Comparison of ENCODE assay signal across 8 mouse cellular contexts in the genomic region with DNA sequence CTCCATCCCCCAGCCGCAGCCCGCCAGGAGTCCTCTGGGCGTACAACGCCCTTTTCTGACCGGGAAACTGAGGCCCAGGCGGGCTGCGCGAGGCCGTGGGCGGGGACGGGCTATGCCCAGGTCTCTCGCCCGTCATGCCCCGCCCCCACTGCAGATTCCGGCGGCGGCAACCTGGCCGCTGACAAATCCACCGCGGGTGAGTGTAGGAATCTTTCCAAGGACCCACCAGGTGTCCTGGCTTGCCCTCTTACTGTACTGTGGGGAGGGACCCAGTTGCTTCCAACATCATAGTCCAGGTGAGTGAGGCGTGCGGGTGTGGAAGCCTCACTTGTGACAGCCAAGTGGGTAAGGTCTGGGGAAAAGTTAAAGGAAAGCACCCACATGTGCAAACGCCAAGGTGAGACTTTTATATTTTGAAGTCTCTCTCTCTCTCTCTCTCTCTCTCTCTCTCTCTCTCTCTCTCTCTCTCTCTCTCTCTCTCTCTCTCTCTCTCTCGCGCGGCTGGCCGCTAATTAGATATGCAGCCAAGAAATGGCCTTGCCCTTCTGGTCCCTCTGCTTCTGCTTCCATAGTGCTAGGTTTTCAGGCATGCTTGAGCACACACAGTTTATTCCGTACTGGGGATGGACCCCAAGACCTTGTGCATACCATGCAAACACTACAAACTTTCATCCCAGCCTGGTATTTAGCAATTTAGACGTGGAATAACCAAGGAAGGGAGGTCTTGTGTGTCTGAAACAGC. TPM values are rescaled to one million over a fixed set of nuclear protein-coding genes. Genes with fewer than 3 reads are reported as not detected.
DNase-seq lines count a peak whose midpoint lies in the region; ATAC-seq and TF ChIP-seq lines count a peak whose summit lies in the region.
"Had no signal": no experiment of that assay in that cellular context is flagged by ENCODE, and none has a peak within 500 bp of the region (broad histone marks: within the 10 kb centered on the region; RNA-seq: fewer than 3 reads in every experiment).

No protein-coding gene starts in this region.

- H3K27ac ChIP-seq in bone marrow, adult 2 months (ENCODE audit: control insufficient read depth, insufficient read depth, low read depth, low read length, poor library complexity) = peak overlapping the region; percentile 67
- peak overlapping the region; percentile 82 for H3K27ac ChIP-seq in embryonic fibroblast, embryonic 13.5 days (ENCODE audit: insufficient read depth, low read length)
- H3K27ac ChIP-seq in small intestine, adult 2 months (ENCODE audit: insufficient read depth, low read depth, low read length) = peak overlapping the region; percentile 85

- no peak for TF ChIP-seq POLR2A in bone marrow, adult 2 months (IDR thresholded peaks at IDR 0.05; ENCODE audit: borderline replicate concordance, control insufficient read depth, low read depth, low read length)
- no peak for TF ChIP-seq POLR2A in embryonic fibroblast, embryonic 13.5 days (IDR thresholded peaks at IDR 0.05; ENCODE audit: low read depth, low read length)
- no peak for TF ChIP-seq POLR2A in small intestine, adult 2 months (IDR thresholded peaks at IDR 0.05; ENCODE audit: low read depth, low read length)

- peak overlapping the region; percentile 87 for H3K4me3 ChIP-seq in G1E (ENCODE audit: low read depth, low read length)
- peak overlapping the region; percentile 82 for H3K4me3 ChIP-seq in bone marrow, adult 2 months (replicated peaks; ENCODE audit: control insufficient read depth, low read depth, low read length)
- H3K4me3 ChIP-seq in embryonic fibroblast, embryonic 13.5 days (ENCODE audit: insufficient read depth, low read length) = peak overlapping the region; percentile 72
- peak overlapping the region; percentile 79 for H3K4me3 ChIP-seq in small intestine, adult 2 months (ENCODE audit: low read depth, low read length)

- intact Hi-C loops in heart, postnatal 14 days (cut with DNase I) = loop anchor here (2.0 kb wide), 1 partner anchor 15 kb away; no protein-coding TSS in a partner anchor

- no peak for TF ChIP-seq CTCF in G1E (IDR thresholded peaks at IDR 0.05; ENCODE audit: low read depth, low read length)
- no peak for TF ChIP-seq CTCF in bone marrow, adult 2 months (IDR thresholded peaks at IDR 0.05; ENCODE audit: control insufficient read depth, insufficient read depth, low read length)
- TF ChIP-seq CTCF in embryonic fibroblast, embryonic 13.5 days (IDR thresholded peaks at IDR 0.05; ENCODE audit: borderline replicate concordance, insufficient read depth, low read length) = no peak
- no peak for TF ChIP-seq CTCF in small intestine, adult 2 months (IDR thresholded peaks at IDR 0.05; ENCODE audit: extremely low read depth, insufficient read length, insufficient replicate concordance, low read depth, low read length)

- ATAC-seq in G1E (ENCODE audit: extremely low read depth, insufficient number of reproducible peaks, low FRiP score, poor library complexity, severe bottlenecking) = 0 out of 2 replicates have a peak, but pooled peaks have one; percentile 23

- H3K27me3 ChIP-seq in G1E (ENCODE audit: insufficient read depth, low read length) = no peaks in the 10 kb centered on the region
- no peaks in the 10 kb centered on the region for H3K27me3 ChIP-seq in small intestine, adult 2 months (ENCODE audit: control insufficient read depth, insufficient read depth, low read length)

- DNase-seq in G1E (ENCODE audit: low spot score) = peak; percentile 40
- DNase-seq in heart, postnatal 14 days = peak; percentile 61 to 71
- peak; percentile 76 to 83 for DNase-seq in kidney, postnatal 4 days
- peak; percentile 74 for DNase-seq in lung, postnatal 36 days

- WGBS in bone marrow, adult 2 months = 1% methylated on average over 29 of the region's 29 CpGs
- under 1% methylated on average over 29 of the region's 29 CpGs for WGBS in small intestine, adult 2 months

- H3K9me3 ChIP-seq in G1E (replicated peaks) = no peaks in the 10 kb centered on the region

- H3K36me3 ChIP-seq in G1E (replicated peaks) = peaks cover 31% of the 10 kb centered on the region
- peaks cover 17% of the 10 kb centered on the region for H3K36me3 ChIP-seq in small intestine, adult 2 months (ENCODE audit: control insufficient read depth, insufficient read depth, low read length)

- H3K4me1 ChIP-seq in G1E (ENCODE audit: insufficient read depth, low read depth, low read length) = peaks cover 24% of the 10 kb centered on the region
- H3K4me1 ChIP-seq in bone marrow, adult 2 months (ENCODE audit: control insufficient read depth, insufficient read depth, low read length) = no peaks in the 10 kb centered on the region; the same call in 1 of the 2 replicates
- peaks cover 5% of the 10 kb centered on the region; the same call in 1 of the 2 replicates for H3K4me1 ChIP-seq in embryonic fibroblast, embryonic 13.5 days (ENCODE audit: control insufficient read depth, insufficient read depth, low read length)
- H3K4me1 ChIP-seq in small intestine, adult 2 months (ENCODE audit: control insufficient read depth, insufficient read depth, insufficient read length, low read length) = peaks cover 10% of the 10 kb centered on the region; the same call in 1 of the 2 replicates

RNA-seq across cellular contexts. Expression of gene Zfp324, which starts 0.6 kb away (rescaled TPM):
- total RNA-seq in G1E (2014; fragmentation: Nextera tagmentation) (3.7 and 5.9 TPM in 2 replicates), G1E (2017) (6.2 and 7.0 TPM in 2 replicates)
- 2.4 and 2.7 TPM in 2 replicates for polyA plus RNA-seq in G1E (2012)
- polyA plus RNA-seq in bone marrow, adult 2 months (2011; ENCODE audit: insufficient read depth, insufficient read length, low replicate concordance, missing spikeins) = 0.70 and 0.80 TPM in 2 replicates
- 5.5 and 6.9 TPM in 2 replicates for polyA plus RNA-seq in embryonic fibroblast, embryonic 13.5 days (2011; ENCODE audit: insufficient read length, low read depth, missing spikeins)
- 1 to 10 TPM; 4.1 to 4.5 TPM for total RNA-seq in heart, postnatal 14 days (2021)
- polyA plus RNA-seq in small intestine, adult 2 months (2012; rRNA removed) = 3.1 and 3.5 TPM in 2 replicates

RNA-seq across cellular contexts. Expression of gene Zfp446, which starts 11.4 kb away (rescaled TPM):
- 5.9 and 6.1 TPM in 2 replicates for total RNA-seq in G1E (2014; fragmentation: Nextera tagmentation)
- total RNA-seq in G1E (2017) = 3.7 and 4.0 TPM in 2 replicates
- polyA plus RNA-seq in G1E (2012) = 4.1 and 4.6 TPM in 2 replicates
- polyA plus RNA-seq in bone marrow, adult 2 months (2011; ENCODE audit: insufficient read depth, insufficient read length, low replicate concordance, missing spikeins) = 2.3 and 4.4 TPM in 2 replicates
- 2.4 and 2.8 TPM in 2 replicates for polyA plus RNA-seq in embryonic fibroblast, embryonic 13.5 days (2011; ENCODE audit: insufficient read length, low read depth, missing spikeins)
- 1 to 10 TPM; 2.6 to 3.3 TPM for total RNA-seq in heart, postnatal 14 days (2021)
- 1.2 and 1.8 TPM in 2 replicates for polyA plus RNA-seq in small intestine, adult 2 months (2012; rRNA removed)

RNA-seq across cellular contexts. Expression of gene Slc27a5, which starts 31.7 kb away (rescaled TPM):
- not detected in 2 replicates for total RNA-seq in G1E (2014; fragmentation: Nextera tagmentation)
- 0.12 and 0.22 TPM in 2 replicates for total RNA-seq in G1E (2017)
- polyA plus RNA-seq in G1E (2012) = not detected in 2 replicates
- 1.7 and 2.2 TPM in 2 replicates for polyA plus RNA-seq in bone marrow, adult 2 months (2011; ENCODE audit: insufficient read depth, insufficient read length, low replicate concordance, missing spikeins)
- not detected in 2 replicates for polyA plus RNA-seq in embryonic fibroblast, embryonic 13.5 days (2011; ENCODE audit: insufficient read length, low read depth, missing spikeins)
- not detected for total RNA-seq in heart, postnatal 14 days (2021)
- polyA plus RNA-seq in small intestine, adult 2 months (2012; rRNA removed) = 0.19 TPM in 1 of 2 replicates, not detected in the other
- total RNA-seq: layer of hippocampus, postnatal 10 days had no signal

RNA-seq across cellular contexts. Expression of gene Trim28, which starts 32.6 kb away (rescaled TPM):
- total RNA-seq in G1E (2014; fragmentation: Nextera tagmentation) = 324 and 384 TPM in 2 replicates
- total RNA-seq in G1E (2017) = 506 and 524 TPM in 2 replicates
- polyA plus RNA-seq in G1E (2012) = 193 and 221 TPM in 2 replicates
- polyA plus RNA-seq in bone marrow, adult 2 months (2011; ENCODE audit: insufficient read depth, insufficient read length, low replicate concordance, missing spikeins) = 163 and 286 TPM in 2 replicates
- 352 and 453 TPM in 2 replicates for polyA plus RNA-seq in embryonic fibroblast, embryonic 13.5 days (2011; ENCODE audit: insufficient read length, low read depth, missing spikeins)
- 100 to 1,000 TPM; 115 TPM for total RNA-seq in heart, postnatal 14 days (2021)
- polyA plus RNA-seq in small intestine, adult 2 months (2012; rRNA removed) = 101 and 195 TPM in 2 replicates

RNA-seq across cellular contexts. Expression of gene Rnf225, which starts 39.1 kb away (rescaled TPM):
- total RNA-seq in G1E (2014; fragmentation: Nextera tagmentation) (0.29 and 0.98 TPM in 2 replicates), G1E (2017) (0.76 and 0.81 TPM in 2 replicates)
- polyA plus RNA-seq in G1E (2012) = 1.0 and 1.3 TPM in 2 replicates
- 0.47 and 0.74 TPM in 2 replicates for polyA plus RNA-seq in bone marrow, adult 2 months (2011; ENCODE audit: insufficient read depth, insufficient read length, low replicate concordance, missing spikeins)
- 0.30 and 0.63 TPM in 2 replicates for polyA plus RNA-seq in embryonic fibroblast, embryonic 13.5 days (2011; ENCODE audit: insufficient read length, low read depth, missing spikeins)
- under 1 TPM; 0.22 to 0.29 TPM for total RNA-seq in heart, postnatal 14 days (2021)
- polyA plus RNA-seq in small intestine, adult 2 months (2012; rRNA removed) = 0.22 and 0.41 TPM in 2 replicates

Comparison
In these comparisons a context has a peak if more than half of its experiments do, and no peak if none do; other contexts are left out.
1. Peak in every context shown above with its lines: DNase-seq, ATAC-seq, H3K4me3 ChIP-seq and H3K27ac ChIP-seq.